Mouse (Mus musculus) brain, embryonic 14.5 days (tissue): ENCODE measurements around the gene Ankrd63.

Source experiments
- CTCF ChIP-seq: fragments of 200-500 bp; IDR thresholded peaks from 2 replicates; pipeline ENCODE4 v1.5.1; 2012; ENCODE audit warnings: inconsistent platforms, mild to moderate bottlenecking, moderate library complexity, borderline replicate concordance; ENCODE audit not compliant: insufficient read depth, insufficient read length; ENCODE audit errors: extremely low read depth
- POLR2A ChIP-seq: fragments of 200-500 bp; IDR thresholded peaks from 2 replicates; pipeline ENCODE4 v1.6.1; 2012; ENCODE audit warnings: mild to moderate bottlenecking, inconsistent platforms, borderline replicate concordance; ENCODE audit not compliant: poor library complexity, insufficient read depth, insufficient read length, severe bottlenecking; ENCODE audit errors: extremely low read depth

DNA sequence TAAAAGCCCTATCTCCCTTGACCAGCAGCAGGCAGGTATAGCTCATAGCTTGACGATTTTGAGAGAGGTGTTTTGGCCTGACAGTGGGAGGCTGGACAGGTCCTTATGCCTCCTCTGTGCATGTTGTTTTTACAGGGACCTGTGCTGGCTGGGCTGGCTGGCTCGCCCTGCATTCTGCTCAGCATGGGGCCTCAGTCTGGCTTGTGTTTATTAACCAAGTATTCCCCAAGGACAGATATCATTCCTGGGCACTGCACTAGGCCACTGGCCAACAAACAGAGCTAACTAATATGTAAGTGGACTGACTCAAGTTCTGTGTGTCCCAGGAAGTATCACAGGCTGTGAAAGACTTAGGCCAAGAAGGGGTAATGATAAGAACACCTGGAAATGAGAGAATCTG, 34.0 kb downstream of the Ankrd63 start:
- no peak for TF ChIP-seq POLR2A
- TF ChIP-seq CTCF = no peak
